Mouse (Mus musculus) neutrophil, adult 59 days (primary cell): ENCODE results near the gene Adam20. TPM values are rescaled to one million over a fixed set of nuclear protein-coding genes. Genes with fewer than 3 reads are reported as not detected.

Source experiments
- total RNA-seq, 2 experiments: library from RNA; stranded (reverse); gene quantifications; 1 replicate in 1 of 2; 2 replicates in 1 of 2; pipeline ENCODE4 v1.2.4; 2023

Gene Adam20
- not detected for total RNA-seq

GRCm38 (mm10) chr8:40792973-40793372 lies at the start of gene Adam20:
Adam20 (plus strand) TSS chr8:40793273.

GRCm38 (mm10) chr8:40751908-40752307 lies 41.2 kb upstream of the Adam20 start, which contains the start of gene Adam25:
Adam25 (plus strand) TSS chr8:40752208.

Other genes starting within 250 kb of the Adam20 start
- gene Adam24, start 118.2 kb upstream of the Adam20 start, total RNA-seq, result not detected
- not detected for gene Adam25, start 41.1 kb upstream of the Adam20 start, total RNA-seq
- gene Adam39, start 29.7 kb downstream of the Adam20 start, total RNA-seq, result not detected